Mouse (Mus musculus): ENCODE data around the gene Kank1.

DNA sequence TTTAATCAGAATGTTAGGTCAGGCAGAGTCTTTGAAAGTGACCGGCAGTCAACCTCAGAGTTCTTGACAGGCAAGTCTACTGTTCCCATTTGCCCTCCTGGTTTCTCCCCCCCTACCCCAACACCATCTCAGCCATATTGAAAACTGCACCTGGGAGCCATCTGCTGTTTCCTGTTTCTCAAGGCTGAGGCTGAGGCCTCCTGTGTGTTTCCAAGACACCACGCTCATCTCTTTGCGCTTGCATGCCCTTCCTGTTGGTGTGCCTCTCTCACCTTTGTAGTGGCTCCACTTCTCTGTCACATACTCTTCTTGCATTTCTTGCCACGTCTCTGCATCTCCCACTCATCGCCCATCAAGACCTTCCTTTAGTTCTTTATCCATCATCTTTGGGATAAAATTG lies 79.2 kb downstream of the Kank1 start:
- TF ChIP-seq EP300 (IDR thresholded peaks at IDR 0.05; ENCODE audit: low read depth) (no peak), CTCF (IDR thresholded peaks at IDR 0.05; ENCODE audit: low read depth) (no peak)

Measured in heart, postnatal 0 days (tissue).